Mouse (Mus musculus) left cerebral cortex, adult 2 months (tissue): ENCODE measurements around the gene Desi2. TPM values are rescaled to one million over a fixed set of nuclear protein-coding genes. Genes with fewer than 3 reads are reported as not detected.
"Not testable (repeated sequence)": the region's sequence is repeated elsewhere in the genome, so short reads cannot be mapped to it uniquely, and the experiment has no call there.

Source experiments
- DNase-seq, 2 experiments: peaks; one replicate each; pipeline ENCODE4 v3.0.0; 2021 to 2022; ENCODE audit warnings: low spot score in 2 of 2, mixed read lengths in 1 of 2; ENCODE audit errors: extremely low spot score in 1 of 2
- H3K27ac ChIP-seq: fragments of 200-600 bp; 2 replicates; pipeline ENCODE4 v1.8.1; 2022
- H3K4me3 ChIP-seq: fragments of 200-600 bp; 2 replicates; pipeline ENCODE4 v1.8.1; 2022
- CTCF ChIP-seq: fragments of 200-600 bp; IDR thresholded peaks from 2 replicates; pipeline ENCODE4 v1.8.1; 2022; ENCODE audit warnings: antibody characterized with exemption, mild to moderate bottlenecking, moderate library complexity
- intact Hi-C: fragments of 180-260 bp; cut with DNase I; formaldehyde crosslinking; loops from one replicate; pipeline ENCODE4 v1.15.1; 2025
- total RNA-seq, 2 experiments: library from RNA; stranded (reverse); gene quantifications; 2 replicates each; pipeline ENCODE4 v1.2.3; 2021

Desi2 gene
- total RNA-seq, 2 experiments from 2014 or later, result 16.4 to 19.1 TPM

DNA sequence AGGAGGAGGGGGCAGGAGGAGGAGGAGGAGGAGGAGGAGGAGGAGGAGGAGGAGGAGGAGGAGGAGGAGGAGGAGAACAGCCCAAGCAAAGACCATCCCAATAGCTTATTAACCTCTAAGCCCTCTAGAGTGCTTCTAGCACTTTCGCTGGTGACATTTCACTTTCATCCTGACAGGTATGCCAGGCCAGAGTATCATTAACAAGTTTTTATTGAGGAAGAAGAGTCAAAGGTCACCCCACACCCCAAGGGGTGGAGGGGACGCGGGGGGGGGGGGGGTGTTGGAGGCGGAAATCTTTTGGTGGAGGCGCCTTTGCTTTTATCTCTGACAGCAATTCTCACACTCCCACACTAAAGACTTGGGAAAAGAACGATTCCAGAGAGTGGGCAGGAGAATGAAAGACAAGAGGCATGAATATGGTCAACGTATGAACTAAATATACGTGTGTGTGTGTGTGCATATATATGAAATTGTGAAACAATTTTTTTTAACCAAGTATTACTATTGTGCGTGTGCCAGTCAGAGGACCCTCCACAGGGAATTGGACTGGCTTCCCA lies 88.0 kb downstream of the Desi2 start:
- no peak overlapping the region for H3K4me3 ChIP-seq
- no peak for DNase-seq
- intact Hi-C loops, result no loop called here
- H3K27ac ChIP-seq, result peak overlapping the region; percentile 92
- TF ChIP-seq CTCF, result no peak

DNA sequence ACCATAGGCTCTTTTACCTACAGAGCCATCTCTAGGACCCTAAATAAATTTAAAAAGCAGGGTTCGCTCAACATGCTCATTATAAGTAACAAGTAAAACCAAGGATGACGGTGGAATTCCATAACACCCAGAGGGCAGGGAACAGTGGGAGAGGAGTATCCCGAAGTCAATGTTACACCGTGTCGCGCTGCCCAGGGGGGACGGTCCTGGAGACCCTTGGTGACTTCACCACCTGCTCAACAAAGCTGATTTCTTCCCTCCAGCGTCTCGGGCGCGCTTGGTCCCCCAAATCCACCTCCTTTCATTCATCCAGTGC lies 88.5 kb downstream of the Desi2 start:
- DNase-seq, result no peak
- H3K27ac ChIP-seq, result peak overlapping the region; percentile 92
- TF ChIP-seq CTCF, result no peak
- H3K4me3 ChIP-seq, result peak overlapping the region; percentile 61
- intact Hi-C loops, result no loop called here

DNA sequence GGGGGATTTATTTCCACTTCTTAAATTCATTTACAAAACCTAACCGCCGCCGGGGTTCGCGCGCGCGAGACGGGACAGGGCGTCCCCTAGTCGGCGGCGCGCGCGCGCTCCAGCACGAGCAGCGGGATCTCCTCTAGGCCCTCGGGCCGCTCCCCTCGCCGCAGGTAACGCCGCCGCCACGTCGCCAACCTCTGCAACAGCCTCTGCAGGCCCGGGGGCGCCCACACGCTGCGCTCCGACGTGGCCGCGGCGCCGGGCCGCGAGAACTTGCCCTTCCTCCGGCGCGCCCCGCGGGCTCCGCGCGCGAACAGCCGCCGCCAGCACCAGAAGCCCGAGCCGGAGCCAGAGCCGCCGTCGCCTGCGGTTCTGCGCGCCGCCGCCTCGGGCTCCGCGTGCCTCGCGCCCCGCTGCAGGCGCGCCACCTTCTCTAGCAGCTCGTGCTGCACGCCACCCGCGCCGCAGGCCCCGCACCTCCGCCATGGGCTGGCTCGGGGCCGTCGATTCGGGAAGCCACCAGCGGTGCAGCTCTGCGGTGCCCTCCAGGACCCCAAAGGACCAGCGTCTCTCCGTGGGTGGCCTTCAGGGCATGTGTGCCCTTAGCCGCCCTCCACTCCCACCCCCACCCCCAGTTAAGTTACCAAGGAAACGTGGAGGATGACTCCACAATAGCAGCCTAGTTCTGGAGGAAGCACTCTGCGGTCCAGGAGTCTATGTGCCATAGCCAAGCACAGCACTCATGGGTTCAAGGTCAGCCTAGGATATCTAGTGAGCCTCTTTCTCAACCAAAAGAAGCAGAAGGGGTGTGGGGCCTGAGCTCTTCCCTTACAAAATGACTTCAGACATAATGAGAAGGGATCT lies 89.1 kb downstream of the Desi2 start:
- Histone ChIP-seq H3K4me3 (peak overlapping the region; percentile 61), H3K27ac (peak overlapping the region; percentile 92)
- TF ChIP-seq CTCF, result no peak; the same call in none of the 2 replicates
- DNase-seq, result peak; percentile 73 to 78
- intact Hi-C loops, result no loop called here

DNA sequence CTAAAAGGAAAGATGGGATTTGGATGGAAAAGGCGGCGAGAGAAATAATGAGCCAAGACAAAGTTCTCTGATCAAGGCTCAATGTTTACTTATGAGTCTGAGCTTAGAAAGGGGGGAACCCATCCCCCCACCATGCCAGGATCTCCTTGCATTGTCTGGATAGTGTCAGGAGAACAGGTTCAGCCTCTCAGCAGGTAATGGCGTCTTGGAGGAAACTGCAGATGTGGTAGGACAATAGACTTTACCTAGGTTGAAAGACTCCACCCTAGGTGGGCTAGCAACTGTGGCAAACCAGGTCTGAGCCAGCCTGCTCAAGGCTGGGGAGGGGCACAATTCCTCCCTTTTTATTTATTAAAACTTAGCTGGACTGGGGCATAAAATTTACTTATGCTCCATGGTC lies 96.1 kb downstream of the Desi2 start:
- H3K4me3 ChIP-seq, intact Hi-C loops, H3K27ac ChIP-seq, DNase-seq: not testable (repeated sequence)

DNA sequence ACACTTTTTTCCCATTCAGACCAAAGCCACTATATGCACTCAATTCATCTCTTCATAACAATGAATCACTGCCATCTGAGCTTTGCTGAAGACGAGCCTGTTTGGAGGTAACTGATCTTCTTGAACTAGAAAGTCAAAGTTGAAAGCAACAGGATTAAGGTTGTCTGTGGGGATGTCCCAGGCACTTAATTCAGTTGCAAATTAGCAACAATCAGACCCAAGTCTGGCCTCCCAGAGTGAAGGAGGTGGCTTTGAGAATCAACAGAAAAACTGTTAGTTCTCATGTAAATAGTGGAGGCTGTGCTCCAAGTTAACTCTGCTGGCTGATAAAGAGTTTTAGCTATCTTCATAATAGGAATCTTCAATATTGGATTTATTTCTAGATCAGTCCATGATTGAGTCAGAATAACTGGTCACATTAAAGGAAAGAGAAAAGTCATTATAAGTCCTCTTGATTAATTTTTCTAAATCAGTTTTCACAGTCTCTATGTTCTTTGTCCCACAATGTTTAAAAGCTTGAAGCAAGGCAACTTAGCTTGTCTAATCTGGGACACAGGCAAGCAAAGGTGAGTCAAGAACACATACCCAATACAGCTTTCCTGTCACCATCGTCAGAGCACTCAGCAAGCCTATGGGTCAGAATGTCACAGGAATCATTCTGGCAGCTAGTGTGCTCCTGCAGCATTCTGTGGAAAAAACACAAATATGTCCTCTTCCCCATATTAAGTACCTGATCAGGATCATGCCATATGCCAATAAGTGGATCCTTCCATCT lies 96.9 kb downstream of the Desi2 start:
- TF ChIP-seq CTCF, result no peak
- H3K4me3 ChIP-seq, result no peak overlapping the region
- DNase-seq, result no peak
- H3K27ac ChIP-seq, result no peak overlapping the region
- intact Hi-C loops, result no loop called here

DNA sequence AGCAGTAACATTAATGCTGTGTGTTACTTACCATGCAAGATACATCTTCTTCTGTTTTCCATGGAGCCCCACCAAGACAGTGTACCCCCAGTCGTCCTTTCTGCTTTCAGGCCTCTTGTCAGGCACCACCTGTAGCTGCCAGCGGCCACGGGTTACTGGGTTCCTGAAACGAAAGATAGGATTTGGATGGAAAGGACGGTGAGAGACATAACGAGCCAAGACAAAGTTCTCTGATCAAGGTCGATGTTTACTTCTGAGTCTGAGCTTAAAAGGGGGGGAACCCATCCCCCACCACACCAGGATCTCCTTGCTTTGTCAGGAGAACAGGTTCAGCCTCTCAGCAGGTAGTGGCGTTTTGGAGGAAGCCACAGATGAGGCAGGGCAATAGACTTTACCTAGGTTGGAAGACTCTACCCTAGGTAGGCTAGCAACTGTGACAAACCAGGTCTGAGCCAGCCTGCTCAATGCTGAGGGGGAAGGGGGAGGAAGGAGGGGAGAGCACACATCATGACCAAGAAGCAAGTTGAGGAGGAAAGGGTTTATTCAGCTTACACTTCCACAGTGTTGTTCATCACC lies 100.5 kb downstream of the Desi2 start:
- no peak for TF ChIP-seq CTCF
- DNase-seq, result no peak
- no peak overlapping the region for H3K27ac ChIP-seq
- no peak overlapping the region for H3K4me3 ChIP-seq
- intact Hi-C loops, result no loop called here

DNA sequence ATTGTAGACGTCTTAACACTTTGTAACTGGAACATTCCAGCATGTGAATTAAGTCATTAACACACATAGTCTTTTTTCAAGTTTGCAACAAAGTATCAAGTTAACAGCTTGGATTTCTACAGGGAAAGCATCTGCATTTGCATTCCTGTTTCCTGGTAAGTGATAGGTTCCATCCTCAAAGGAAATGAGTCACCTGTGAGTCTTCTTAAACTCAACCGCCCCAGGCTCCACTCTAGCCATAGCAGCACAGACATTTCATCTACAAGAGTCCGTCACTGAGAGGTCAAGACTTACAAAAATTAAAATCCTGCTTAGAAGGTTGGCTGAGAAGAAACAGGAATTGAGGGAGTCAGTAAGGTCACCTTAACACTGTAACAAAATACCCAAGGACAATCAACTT lies 104.5 kb downstream of the Desi2 start:
- TF ChIP-seq CTCF, result no peak
- intact Hi-C loops, result no loop called here
- no peak overlapping the region for H3K4me3 ChIP-seq
- H3K27ac ChIP-seq, result no peak overlapping the region
- no peak for DNase-seq

DNA sequence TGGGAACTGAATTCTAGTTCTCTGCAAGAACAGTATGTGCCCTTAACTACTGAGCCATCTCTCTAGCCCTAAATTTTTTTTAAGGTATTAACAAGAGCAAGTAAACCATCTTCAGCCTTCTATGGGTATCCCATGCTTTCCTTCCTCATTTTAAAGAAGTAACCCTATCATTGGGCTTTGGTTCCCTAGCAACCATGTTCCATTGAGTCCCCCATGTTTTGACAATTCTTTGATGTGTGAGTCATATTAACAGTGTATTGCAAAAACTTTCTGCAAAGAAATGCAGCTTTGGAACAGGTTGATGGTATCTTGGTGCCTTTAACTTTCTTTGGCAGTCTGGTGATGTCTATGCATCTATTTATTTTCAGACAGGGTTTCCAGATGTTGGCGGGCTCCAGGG lies 106.8 kb downstream of the Desi2 start:
- no peak for TF ChIP-seq CTCF
- Histone ChIP-seq H3K4me3 (no peak overlapping the region), H3K27ac (no peak overlapping the region)
- intact Hi-C loops, result no loop called here
- no peak for DNase-seq

DNA sequence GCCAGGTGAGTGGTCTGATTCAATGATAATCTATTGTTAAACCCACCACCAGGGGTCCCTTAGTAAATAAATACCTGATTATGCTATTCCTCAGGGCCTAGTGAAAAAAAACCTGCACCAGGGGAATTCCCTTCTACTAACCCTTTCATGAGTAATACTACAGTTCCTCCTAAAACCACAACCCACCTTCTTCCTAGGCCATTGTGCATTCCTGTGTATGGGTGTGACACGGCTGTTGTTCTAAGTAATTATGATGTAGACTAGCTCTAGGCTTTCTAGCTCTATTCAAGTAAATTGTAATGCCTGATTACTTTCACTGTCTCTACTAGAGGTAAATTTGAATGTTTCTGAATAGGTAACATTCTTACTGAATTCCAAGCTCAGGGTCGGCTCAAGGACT lies 114.0 kb downstream of the Desi2 start:
- not testable (repeated sequence) for H3K27ac ChIP-seq
- intact Hi-C loops, result loop anchor here (10.0 kb wide), 2 partner anchors 116 to 356 kb away; partner anchors contain the start of gene Desi2

DNA sequence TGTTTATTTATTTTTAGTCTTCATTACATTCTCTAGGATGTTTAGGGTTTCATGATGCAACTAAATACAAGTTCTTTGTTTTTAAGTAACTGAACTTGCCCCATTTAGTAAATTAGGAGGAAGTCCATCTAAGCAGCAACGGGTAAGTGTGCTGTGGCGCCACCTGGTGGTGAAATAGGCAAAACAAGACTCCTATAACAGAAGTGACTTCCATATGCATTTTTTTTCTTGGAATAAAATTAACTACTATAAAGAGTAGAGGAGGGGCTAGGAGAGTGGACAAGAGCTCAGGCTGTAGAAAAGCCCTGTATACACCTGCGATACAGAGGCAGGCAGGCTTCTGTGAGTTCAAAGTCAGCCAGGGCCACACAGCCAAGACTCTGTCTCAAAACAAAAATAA lies 116.2 kb downstream of the Desi2 start:
- peak; percentile 85 for TF ChIP-seq CTCF
- peak; percentile 68 to 75 for DNase-seq
- H3K4me3 ChIP-seq, result no peak overlapping the region
- H3K27ac ChIP-seq, result no peak overlapping the region
- intact Hi-C loops, result loop anchor here (2.0 to 10.0 kb wide), 3 partner anchors 119 to 359 kb away; partner anchors contain the start of gene Desi2

More for the DNA sequence above, 114.0 kb downstream of the Desi2 start:
- DNase-seq, H3K4me3 ChIP-seq: not testable (repeated sequence)

Other genes with a start within 250 kb of the Desi2 start
- 1 to 10 TPM; 6.0 to 7.3 TPM for gene Catspere2, start 204.0 kb upstream of the Desi2 start, total RNA-seq
- 10 to 100 TPM; 30.0 to 33.3 TPM for gene Cox20, start 131.7 kb downstream of the Desi2 start, total RNA-seq
- gene Hnrnpu, start 150.4 kb downstream of the Desi2 start, total RNA-seq, result 100 to 1,000 TPM; 411 to 430 TPM
- 10 to 100 TPM in 1 of 2 experiments, 1 to 10 TPM in 1; 8.9 to 10.8 TPM for gene Efcab2, start 218.7 kb downstream of the Desi2 start, total RNA-seq